25 mouse cellular contexts compared by ENCODE assay signal in the genomic region with DNA sequence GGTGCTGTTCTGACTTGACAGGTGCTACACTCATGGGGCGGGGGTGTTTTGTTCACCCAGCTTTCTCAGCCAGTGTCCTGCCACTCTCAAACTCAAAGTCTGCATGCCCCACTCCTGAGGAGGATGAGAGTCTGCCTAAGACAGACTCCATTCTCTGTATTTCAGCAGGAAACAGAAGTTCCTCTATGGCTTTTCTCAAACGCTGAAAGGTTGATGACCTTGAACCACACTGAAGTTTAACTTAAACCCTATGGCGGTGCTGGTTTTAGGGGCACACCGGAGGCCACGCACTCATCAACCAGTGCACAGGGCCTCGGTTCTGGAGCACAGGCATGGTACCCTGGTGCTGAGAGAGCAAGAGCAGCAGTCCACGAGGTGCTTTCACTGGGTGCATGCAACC. TPM values are rescaled to one million over a fixed set of nuclear protein-coding genes. Genes with fewer than 3 reads are reported as not detected.
DNase-seq lines count a peak whose midpoint lies in the region; ATAC-seq and TF ChIP-seq lines count a peak whose summit lies in the region.
"Had no signal": no experiment of that assay in that cellular context is flagged by ENCODE, and none has a peak within 500 bp of the region (broad histone marks: within the 10 kb centered on the region; RNA-seq: fewer than 3 reads in every experiment).

No protein-coding gene starts in this region.

- H3K27me3 ChIP-seq in heart, embryonic 10.5 days (ENCODE audit: insufficient read depth, poor library complexity, severe bottlenecking) = no peaks in the 10 kb centered on the region
- no peaks in the 10 kb centered on the region for H3K27me3 ChIP-seq in liver, embryonic 12.5 days (replicated peaks)
- H3K27me3 ChIP-seq in stomach, postnatal 0 days (ENCODE audit: control insufficient read depth, insufficient read depth, low read length) = no peaks in the 10 kb centered on the region
- H3K27me3 ChIP-seq: embryonic facial prominence, embryonic 12.5 days; hindbrain, embryonic 13.5 days; limb, embryonic 15.5 days; midbrain, embryonic 15.5 days; neural tube, embryonic 15.5 days had no signal

- 63% methylated on average over 7 of the region's 7 CpGs for WGBS in heart, embryonic 10.5 days
- 47% methylated on average over 7 of the region's 7 CpGs for WGBS in liver, embryonic 12.5 days (ENCODE audit: insufficient replicate concordance)
- 73% methylated on average over 7 of the region's 7 CpGs for WGBS in stomach, postnatal 0 days

- H3K4me2 ChIP-seq in liver, embryonic 12.5 days = peak overlapping the region; percentile 23
- no peak overlapping the region for H3K4me2 ChIP-seq in stomach, postnatal 0 days (replicated peaks; ENCODE audit: low read depth)
- H3K4me2 ChIP-seq: embryonic facial prominence, embryonic 12.5 days; hindbrain, embryonic 13.5 days; limb, embryonic 15.5 days; midbrain, embryonic 15.5 days; neural tube, embryonic 15.5 days had no signal

- no peak for TF ChIP-seq CTCF in stomach, postnatal 0 days (IDR thresholded peaks at IDR 0.05; ENCODE audit: low read depth)

- no peak for ATAC-seq in liver, embryonic 12.5 days
- 0 out of 2 replicates have a peak, but pooled peaks have one; percentile 8 for ATAC-seq in megakaryocyte, adult 5-6 weeks (ENCODE audit: poor library complexity, severe bottlenecking)
- ATAC-seq in stomach, postnatal 0 days (ENCODE audit: low FRiP score, low TSS enrichment) = no peak
- ATAC-seq: CD4-positive, CD25-positive, alpha-beta regulatory T cell, adult 4 months; forebrain, embryonic 14.5 days; inflammation-experienced regulatory T-cells, adult 6 months; midbrain, embryonic 15.5 days had no signal

- H3K9me3 ChIP-seq in heart, embryonic 10.5 days = no peaks in the 10 kb centered on the region
- no peaks in the 10 kb centered on the region for H3K9me3 ChIP-seq in liver, embryonic 12.5 days (replicated peaks)
- no peaks in the 10 kb centered on the region for H3K9me3 ChIP-seq in stomach, postnatal 0 days (ENCODE audit: control insufficient read depth, low read length)
- H3K9me3 ChIP-seq: embryonic facial prominence, embryonic 12.5 days; hindbrain, embryonic 13.5 days; limb, embryonic 15.5 days; midbrain, embryonic 15.5 days; neural tube, embryonic 15.5 days had no signal

- TF ChIP-seq EP300 in stomach, postnatal 0 days (optimal IDR thresholded peaks at IDR 0.05) = no peak

- H3K4me1 ChIP-seq in heart, embryonic 10.5 days = peaks cover 55% of the 10 kb centered on the region
- peaks cover 93% of the 10 kb centered on the region for H3K4me1 ChIP-seq in liver, embryonic 12.5 days
- H3K4me1 ChIP-seq in stomach, postnatal 0 days (replicated peaks; ENCODE audit: control insufficient read depth, insufficient read depth) = peaks cover 8% of the 10 kb centered on the region
- H3K4me1 ChIP-seq: midbrain, embryonic 15.5 days had no signal

- no peak overlapping the region for H3K4me3 ChIP-seq in heart, embryonic 10.5 days
- H3K4me3 ChIP-seq in liver, embryonic 12.5 days = no peak overlapping the region
- no peak overlapping the region for H3K4me3 ChIP-seq in stomach, postnatal 0 days (ENCODE audit: low read depth, low read length)
- H3K4me3 ChIP-seq: embryonic facial prominence, embryonic 12.5 days; erythroblast, embryonic 14.5 days; hindbrain, embryonic 13.5 days; limb, embryonic 15.5 days; midbrain, embryonic 15.5 days; neural tube, embryonic 15.5 days had no signal

- no peak for DNase-seq in heart, embryonic 10.5 days (ENCODE audit: low spot score)
- no peak for DNase-seq in heart, adult 18-20 months
- DNase-seq in 416B (ENCODE audit: low read depth) = peak; percentile 64
- DNase-seq in ovary, postnatal 14 days (ENCODE audit: low spot score) = no peak
- DNase-seq in stomach, postnatal 0 days (ENCODE audit: low spot score) = no peak
- DNase-seq in lung, postnatal 14 days = no peak
- DNase-seq: adrenal gland, postnatal 36 days; cerebellum, adult 9-10 months; gastrocnemius, postnatal 10 days; heart, postnatal 10 days; kidney, adult 9 months; kidney, postnatal 25 days; right cerebral cortex, postnatal 14 days had no signal

- 0 out of 2 replicates have a peak overlapping the region, but pooled peaks have one; percentile 15 for H3K9ac ChIP-seq in liver, embryonic 12.5 days
- H3K9ac ChIP-seq in stomach, postnatal 0 days (ENCODE audit: low read length) = no peak overlapping the region
- H3K9ac ChIP-seq: embryonic facial prominence, embryonic 12.5 days; hindbrain, embryonic 13.5 days; limb, embryonic 15.5 days; midbrain, embryonic 15.5 days; neural tube, embryonic 15.5 days had no signal

- H3K27ac ChIP-seq in heart, embryonic 10.5 days = peak overlapping the region; percentile 75; the same call in 1 of the 2 replicates
- peak overlapping the region; percentile 86 for H3K27ac ChIP-seq in liver, embryonic 12.5 days
- H3K27ac ChIP-seq in stomach, postnatal 0 days (replicated peaks) = no peak overlapping the region; the same call in 1 of the 2 replicates
- H3K27ac ChIP-seq: embryonic facial prominence, embryonic 12.5 days; hindbrain, embryonic 13.5 days; limb, embryonic 15.5 days; midbrain, embryonic 15.5 days; neural tube, embryonic 15.5 days had no signal

- no peaks in the 10 kb centered on the region for H3K36me3 ChIP-seq in heart, embryonic 10.5 days
- peaks cover 39% of the 10 kb centered on the region for H3K36me3 ChIP-seq in liver, embryonic 12.5 days
- no peaks in the 10 kb centered on the region; the same call in 1 of the 2 replicates for H3K36me3 ChIP-seq in stomach, postnatal 0 days (ENCODE audit: control insufficient read depth, insufficient read depth, low read length)
- H3K36me3 ChIP-seq: embryonic facial prominence, embryonic 12.5 days; G1E; hindbrain, embryonic 13.5 days; limb, embryonic 15.5 days; midbrain, embryonic 15.5 days; neural tube, embryonic 15.5 days had no signal

RNA-seq across cellular contexts. Expression of a gene that starts 13.4 kb away (rescaled TPM):
- 7.2 and 8.0 TPM in 2 replicates for polyA plus RNA-seq in heart, embryonic 10.5 days (2016; fragmentation: Nextera tagmentation; extraction: Ambion mirVana)
- 10 to 100 TPM in 1 of 2 experiments, 1 to 10 TPM in 1; 8.3 to 10.1 TPM for total RNA-seq in heart, adult 18-20 months (2021)
- polyA plus RNA-seq in liver, embryonic 12.5 days (2016; fragmentation: Nextera tagmentation; extraction: Ambion mirVana) = 11.0 and 12.2 TPM in 2 replicates
- 38.7 and 58.8 TPM in 2 replicates for total RNA-seq in megakaryocyte, adult 5-6 weeks (2015)
- 42.1 and 44.6 TPM in 2 replicates for total RNA-seq in megakaryocyte, adult 5-6 weeks (2017)
- polyA plus RNA-seq in stomach, postnatal 0 days (2015; fragmentation: Nextera tagmentation; extraction: Ambion mirVana) = 6.6 and 7.7 TPM in 2 replicates
